Mouse (Mus musculus): ENCODE results near the gene Maml3.

DNA sequence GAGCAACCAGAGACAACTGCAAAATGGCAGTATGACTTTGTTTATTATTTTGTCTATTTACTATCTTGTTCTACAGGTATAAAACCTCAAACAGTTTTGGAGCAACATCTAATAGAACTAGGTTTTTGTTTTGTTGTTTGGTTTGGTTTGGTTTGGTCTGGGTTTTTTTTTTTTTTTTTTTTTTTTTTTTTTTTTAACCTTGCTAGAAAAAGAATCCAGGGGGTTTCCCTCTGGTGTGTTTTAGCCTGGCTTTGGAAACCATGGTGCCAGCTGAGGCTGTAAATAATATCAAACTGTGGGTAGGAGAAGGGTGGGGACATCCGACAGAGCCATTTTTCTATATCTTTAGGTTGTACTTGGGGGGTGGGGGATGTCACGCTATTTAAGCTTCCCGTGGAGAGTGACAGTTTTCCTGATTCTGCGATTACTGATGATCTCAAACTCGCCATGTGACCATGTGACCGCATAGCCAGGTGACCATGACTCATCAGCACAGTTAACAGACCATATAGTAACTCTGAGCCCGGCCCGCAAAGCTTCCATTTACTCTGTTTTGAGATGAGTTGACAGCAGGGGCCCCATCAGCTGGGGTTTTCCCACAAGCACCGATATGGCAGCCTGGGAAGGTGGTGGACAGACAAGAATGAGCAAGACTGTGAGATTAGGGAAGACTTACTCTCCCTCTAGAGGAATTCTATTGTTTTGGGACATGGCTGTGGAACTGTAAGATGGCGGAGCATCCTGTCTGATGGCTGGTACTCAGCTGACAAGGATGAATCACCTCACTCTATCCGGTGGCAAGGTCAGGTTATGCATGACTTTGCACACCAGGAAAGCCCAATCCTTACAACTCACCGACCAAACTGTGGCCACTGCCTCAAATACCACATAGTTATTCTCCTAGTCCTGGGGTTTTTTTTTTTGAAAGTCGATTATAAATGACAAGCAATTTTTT is 170.1 kb downstream of the Maml3 start:
- TF ChIP-seq POLR2AphosphoS2 (IDR thresholded peaks at IDR 0.05; ENCODE audit: insufficient read length, low read depth) (no peak), MYOG (IDR thresholded peaks at IDR 0.05; ENCODE audit: control insufficient read depth in 1 of 3, insufficient read depth in 1 of 3, insufficient read length in 2 of 3, low read depth in 2 of 3) (no peak), REST (IDR thresholded peaks at IDR 0.05; ENCODE audit: insufficient read depth, insufficient read length) (no peak), POLR2A (IDR thresholded peaks at IDR 0.05; ENCODE audit: insufficient read length, low read depth) (no peak), E2F4 (IDR thresholded peaks at IDR 0.05; ENCODE audit: insufficient read depth) (no peak)

Data from myocyte (in vitro differentiated cells).